Mouse (Mus musculus): ENCODE measurements around the gene Zranb1. TPM values are rescaled to one million over a fixed set of nuclear protein-coding genes. Genes with fewer than 3 reads are reported as not detected.

Zranb1 gene
- total and polyA plus RNA-seq, 3 experiments, result 11.3 to 17.6 (median 11.6) TPM

- H3K79me2 ChIP-seq (replicated peaks; ENCODE audit: control insufficient read depth, extremely low read depth, insufficient read depth, poor library complexity, severe bottlenecking), result no peaks in the 10 kb centered on the region
- no peak for TF ChIP-seq IRF4 (IDR thresholded peaks at IDR 0.05; ENCODE audit: low read depth, low read length)
- TF ChIP-seq NRF1 (IDR thresholded peaks at IDR 0.05; ENCODE audit: low read depth, low read length), result no peak
- TF ChIP-seq ELF1 (IDR thresholded peaks at IDR 0.05; ENCODE audit: low read depth, low read length), result no peak
- in situ Hi-C loops (cut with MboI; ENCODE audit: low pct_ligation_motif_present, low pct_unique_long_range_greater_than_20kb, low sequenced_read_pairs) (no loop called here), dilution Hi-C loops (cut with MboI; ENCODE audit: extremely low pct_ligation_motif_present, extremely low pct_unique_long_range_greater_than_20kb, low sequenced_read_pairs) (no loop called here)
- peaks cover 10 to 14% of the 10 kb centered on the region in 2 experiments for H3K4me1 ChIP-seq (ENCODE audit: control insufficient read depth in 1 of 2, insufficient read depth in 2 of 2)
- no peak overlapping the region for H3K9ac ChIP-seq (ENCODE audit: insufficient read depth, low read depth)
- no peaks in the 10 kb centered on the region for H3K36me3 ChIP-seq (replicated peaks in 1 of 2; ENCODE audit: control insufficient read depth in 1 of 2, insufficient read depth in 1 of 2, low read length in 1 of 2)
- no peaks in the 10 kb centered on the region for H3K9me3 ChIP-seq (replicated peaks; ENCODE audit: low read length)
- H3K27me3 ChIP-seq (replicated peaks), result peaks cover 44% of the 10 kb centered on the region
- H3K27ac ChIP-seq (ENCODE audit: insufficient read depth, low read depth), result no peak overlapping the region
- no peak overlapping the region for H3K4me2 ChIP-seq (ENCODE audit: insufficient read depth, low read depth, poor library complexity, severe bottlenecking)
- DNase-seq (ENCODE audit: extremely low read depth), result no peak
- no peak overlapping the region for H3K4me3 ChIP-seq (replicated peaks in 1 of 3; ENCODE audit: low read depth in 2 of 3, low read length in 2 of 3, poor library complexity in 1 of 3)
Observed at GRCm38 (mm10) chr7:133010477-133010876, 79.5 kb downstream of the Zranb1 start.

GRCm38 (mm10) chr7:133011191-133011590 is 80.2 kb downstream of the Zranb1 start:
- H3K9ac ChIP-seq (ENCODE audit: insufficient read depth, low read depth), result no peak overlapping the region
- no peak overlapping the region for H3K4me3 ChIP-seq (replicated peaks in 1 of 3; ENCODE audit: low read depth in 2 of 3, low read length in 2 of 3, poor library complexity in 1 of 3)
- peaks cover 3 to 7% of the 10 kb centered on the region in 2 experiments; a peak in 2 of 4 replicates for H3K4me1 ChIP-seq (ENCODE audit: control insufficient read depth in 1 of 2, insufficient read depth in 2 of 2)
- TF ChIP-seq JUND (conservative IDR thresholded peaks at IDR 0.05; ENCODE audit: low read depth, low read length), result no peak
- TF ChIP-seq TCF12 (IDR thresholded peaks at IDR 0.05; ENCODE audit: low read depth, low read length), result no peak
- no peak for TF ChIP-seq POLR2AphosphoS2 (IDR thresholded peaks at IDR 0.05; ENCODE audit: low read depth, low read length)
- no peak for TF ChIP-seq ZNF384 (IDR thresholded peaks at IDR 0.05; ENCODE audit: low read depth, low read length)
- no peak for TF ChIP-seq MAX (IDR thresholded peaks at IDR 0.05; ENCODE audit: low read length)
- TF ChIP-seq UBTF (IDR thresholded peaks at IDR 0.05; ENCODE audit: low read depth, low read length), result no peak
- TF ChIP-seq NRF1 (IDR thresholded peaks at IDR 0.05; ENCODE audit: low read depth, low read length), result no peak
- TF ChIP-seq USF1 (IDR thresholded peaks at IDR 0.05; ENCODE audit: low read depth, low read length), result no peak
- TF ChIP-seq HCFC1 (IDR thresholded peaks at IDR 0.05; ENCODE audit: low read depth, low read length), result no peak
- TF ChIP-seq KAT2A (IDR thresholded peaks at IDR 0.05; ENCODE audit: insufficient replicate concordance, low read length), result no peak
- no peak for TF ChIP-seq ZMIZ1 (IDR thresholded peaks at IDR 0.05; ENCODE audit: low read depth, low read length)
- TF ChIP-seq MEF2A (IDR thresholded peaks at IDR 0.05; ENCODE audit: borderline replicate concordance, low read depth, low read length), result no peak
- TF ChIP-seq CHD2 (IDR thresholded peaks at IDR 0.05; ENCODE audit: low read length), result no peak
- TF ChIP-seq MYC (IDR thresholded peaks at IDR 0.05; ENCODE audit: low read depth, low read length), result no peak
- no peak for TF ChIP-seq SMC3 (IDR thresholded peaks at IDR 0.05; ENCODE audit: low read depth, low read length)
- no peak for TF ChIP-seq E2F4 (IDR thresholded peaks at IDR 0.05; ENCODE audit: insufficient replicate concordance, low read depth, low read length)
- no peak for TF ChIP-seq GABPA (IDR thresholded peaks at IDR 0.05; ENCODE audit: insufficient replicate concordance, low read depth, low read length)
- TF ChIP-seq ELF1 (IDR thresholded peaks at IDR 0.05; ENCODE audit: low read depth, low read length), result no peak
- no peak for TF ChIP-seq ZKSCAN1 (IDR thresholded peaks at IDR 0.05; ENCODE audit: borderline replicate concordance, low read depth, low read length)
- H3K4me2 ChIP-seq (ENCODE audit: insufficient read depth, low read depth, poor library complexity, severe bottlenecking), result no peak overlapping the region
- dilution Hi-C loops (cut with MboI; ENCODE audit: extremely low pct_ligation_motif_present, extremely low pct_unique_long_range_greater_than_20kb, low sequenced_read_pairs), result no loop called here
- no peaks in the 10 kb centered on the region for H3K9me3 ChIP-seq (replicated peaks; ENCODE audit: low read length)
- in situ Hi-C loops (cut with MboI; ENCODE audit: low pct_ligation_motif_present, low pct_unique_long_range_greater_than_20kb, low sequenced_read_pairs), result no loop called here
- peaks cover 51% of the 10 kb centered on the region for H3K27me3 ChIP-seq (replicated peaks)
- H3K79me2 ChIP-seq (replicated peaks; ENCODE audit: control insufficient read depth, extremely low read depth, insufficient read depth, poor library complexity, severe bottlenecking), result no peaks in the 10 kb centered on the region
- no peak overlapping the region for H3K27ac ChIP-seq (ENCODE audit: insufficient read depth, low read depth)
- DNase-seq (ENCODE audit: extremely low read depth), result no peak
- H3K36me3 ChIP-seq (replicated peaks in 1 of 2; ENCODE audit: control insufficient read depth in 1 of 2, insufficient read depth in 1 of 2, low read length in 1 of 2), result no peaks in the 10 kb centered on the region
